Mouse (Mus musculus) embryonic facial prominence, embryonic 11.5 days (tissue): ENCODE results near the gene Prkch. TPM values are rescaled to one million over a fixed set of nuclear protein-coding genes. Genes with fewer than 3 reads are reported as not detected.
"Not testable (repeated sequence)": the region's sequence is repeated elsewhere in the genome, so short reads cannot be mapped to it uniquely, and the experiment has no call there.

Experiments used
- ATAC-seq: fragments of 200-750 bp; cut with Nextera tagmentation; replicated peaks from 2 replicates; pipeline ENCODE4 v1.8.0; 2017; ENCODE audit warnings: low read depth; ENCODE audit not compliant: insufficient number of reproducible peaks, low FRiP score, low TSS enrichment
- DNase-seq: peaks from one replicate; pipeline ENCODE4 v3.0.0-alpha.2; 2015; ENCODE audit warnings: low spot score
- H3K27ac ChIP-seq: fragments of 300-500 bp; sonication (generic); replicated peaks from 2 replicates; pipeline ENCODE4 v1.5.1; 2014; ENCODE audit warnings: mild to moderate bottlenecking, low read depth, low read length, control low read depth
- H3K27me3 ChIP-seq: fragments of 300-500 bp; sonication (generic); 2 replicates; pipeline ENCODE4 v1.6.1; 2014; ENCODE audit warnings: mild to moderate bottlenecking, low read length, moderate library complexity, mixed read lengths; ENCODE audit not compliant: control insufficient read depth, insufficient read depth
- H3K36me3 ChIP-seq: fragments of 300-500 bp; sonication (generic); replicated peaks from 2 replicates; pipeline ENCODE4 v1.6.1; 2014; ENCODE audit warnings: low read depth, mild to moderate bottlenecking, low read length, moderate library complexity, mixed read lengths; ENCODE audit not compliant: control insufficient read depth, insufficient read depth
- H3K4me1 ChIP-seq: fragments of 300-500 bp; sonication (generic); 2 replicates; pipeline ENCODE4 v1.6.1; 2014; ENCODE audit warnings: low read length, mixed read lengths; ENCODE audit not compliant: control insufficient read depth, insufficient read depth
- H3K4me2 ChIP-seq: fragments of 300-500 bp; sonication (generic); 2 replicates; pipeline ENCODE4 v1.6.1; 2014; ENCODE audit warnings: low read depth, mild to moderate bottlenecking, control low read depth, low read length, moderate library complexity
- H3K4me3 ChIP-seq: fragments of 300-500 bp; sonication (generic); 2 replicates; pipeline ENCODE4 v1.5.1; 2014; ENCODE audit warnings: low read depth, low read length, control low read depth
- H3K9ac ChIP-seq: fragments of 300-500 bp; sonication (generic); replicated peaks from 2 replicates; pipeline ENCODE4 v1.6.1; 2014; ENCODE audit warnings: mild to moderate bottlenecking, control low read depth, low read length
- H3K9me3 ChIP-seq: fragments of 300-500 bp; sonication (generic); replicated peaks from 2 replicates; pipeline ENCODE4 v1.6.1; 2016; ENCODE audit warnings: mild to moderate bottlenecking, low read length, inconsistent platforms, mixed read lengths; ENCODE audit not compliant: control insufficient read depth
- WGBS: fragments of 180-500 bp; shearing (Covaris S2); extraction: QIAGEN DNeasy Blood & Tissue Kit; methylation state at CpG from one replicate; pipeline ENCODE4 v1.1.7; 2014; 5-methylcytosine and 5-hydroxymethylcytosine counted together
- polyA plus RNA-seq: library from polyadenylated mRNA; unstranded; fragments of >200 nt; fragmentation: Nextera tagmentation; extraction: Ambion mirVana; gene quantifications from 2 replicates; pipeline ENCODE4 v1.2.1, GENCODE M21; 2014

Gene Prkch
- 11.6 TPM in 2 replicates for polyA plus RNA-seq

- H3K36me3 ChIP-seq: no peaks in the 10 kb centered on the region
- peak within 1 kb of the TSS; percentile 65 for H3K27ac ChIP-seq
- ATAC-seq: peak; percentile 91
Measured at GRCm38 (mm10) chr12:73584610-73585240, at the start of gene Prkch. Prkch (plus strand) TSS chr12:73584796.

GRCm38 (mm10) chr12:73537499-73538138 is 47.0 kb upstream of the Prkch start:
- no peak overlapping the region for H3K4me3 ChIP-seq
- H3K9me3 ChIP-seq: no peaks in the 10 kb centered on the region
- ATAC-seq: 0 out of 2 replicates have a peak, but pooled peaks have one; percentile 27
- no peaks in the 10 kb centered on the region for H3K27me3 ChIP-seq
- H3K4me1 ChIP-seq: no peaks in the 10 kb centered on the region; the same call in 1 of the 2 replicates
- no peak overlapping the region for H3K27ac ChIP-seq
- no peak overlapping the region for H3K9ac ChIP-seq
- WGBS: 26% methylated on average over 17 of the region's 17 CpGs
- no peaks in the 10 kb centered on the region for H3K36me3 ChIP-seq
- peak; percentile 47 for DNase-seq
- no peak overlapping the region for H3K4me2 ChIP-seq

More at GRCm38 (mm10) chr12:73584610-73585240, at the start of gene Prkch:
- Histone ChIP-seq H3K4me3 (peak within 1 kb of the TSS; percentile 66), H3K4me1 (no peaks in the 10 kb centered on the region; the same call in 1 of the 2 replicates), H3K9ac (peak within 1 kb of the TSS; percentile 71), H3K9me3 (no peaks in the 10 kb centered on the region), H3K4me2 (peak within 1 kb of the TSS; percentile 83), H3K27me3 (peaks cover 6% of the 10 kb centered on the region; the same call in 1 of the 2 replicates)
- peak; percentile 88 for DNase-seq
- under 1% methylated on average over 58 of the region's 61 CpGs for WGBS

- not testable (repeated sequence) for DNase-seq, H3K4me2 ChIP-seq, H3K4me3 ChIP-seq, H3K27me3 ChIP-seq, H3K9me3 ChIP-seq, H3K36me3 ChIP-seq, ATAC-seq, H3K4me1 ChIP-seq, H3K27ac ChIP-seq, H3K9ac ChIP-seq
- 47% methylated on average over 3 of the region's 3 CpGs for WGBS
Measured at GRCm38 (mm10) chr12:73538139-73538508, 46.5 kb upstream of the Prkch start.

GRCm38 (mm10) chr12:73539151-73539550 is 45.4 kb upstream of the Prkch start:
- Histone ChIP-seq H3K9me3 (no peaks in the 10 kb centered on the region), H3K4me1 (no peaks in the 10 kb centered on the region; the same call in 1 of the 2 replicates), H3K4me3 (no peak overlapping the region), H3K36me3 (no peaks in the 10 kb centered on the region), H3K27me3 (peaks cover under 1% of the 10 kb centered on the region; the same call in 1 of the 2 replicates), H3K9ac (no peak overlapping the region), H3K27ac (no peak overlapping the region), H3K4me2 (no peak overlapping the region)
- 17% methylated on average over 2 of the region's 2 CpGs for WGBS
- DNase-seq (peak; percentile 83), ATAC-seq (no peak)

- no peaks in the 10 kb centered on the region for H3K9me3 ChIP-seq
- no peak overlapping the region for H3K4me2 ChIP-seq
- H3K27me3 ChIP-seq: peaks cover 9% of the 10 kb centered on the region
- WGBS: 92% methylated on average over 2 of the region's 2 CpGs
- no peak overlapping the region for H3K27ac ChIP-seq
- ATAC-seq (no peak), DNase-seq (no peak)
- no peaks in the 10 kb centered on the region for H3K36me3 ChIP-seq
- no peaks in the 10 kb centered on the region; the same call in 1 of the 2 replicates for H3K4me1 ChIP-seq
- no peak overlapping the region for H3K4me3 ChIP-seq
- no peak overlapping the region for H3K9ac ChIP-seq
Measured at GRCm38 (mm10) chr12:73540402-73540801, 44.2 kb upstream of the Prkch start.

- Histone ChIP-seq H3K4me1 (no peaks in the 10 kb centered on the region), H3K9me3 (no peaks in the 10 kb centered on the region), H3K36me3 (no peaks in the 10 kb centered on the region), H3K27ac (no peak overlapping the region), H3K4me2 (no peak overlapping the region), H3K4me3 (no peak overlapping the region), H3K27me3 (peaks cover 21% of the 10 kb centered on the region), H3K9ac (no peak overlapping the region)
- ATAC-seq (no peak), DNase-seq (no peak)
- 76% methylated on average over 5 of the region's 5 CpGs for WGBS
Measured at GRCm38 (mm10) chr12:73543191-73543590, 41.4 kb upstream of the Prkch start.

- Histone ChIP-seq H3K4me3 (peak overlapping the region; percentile 56), H3K9me3 (no peaks in the 10 kb centered on the region), H3K27ac (no peak overlapping the region), H3K27me3 (peaks cover 23% of the 10 kb centered on the region), H3K9ac (peak overlapping the region; percentile 61), H3K4me2 (peak overlapping the region; percentile 73), H3K36me3 (no peaks in the 10 kb centered on the region), H3K4me1 (no peaks in the 10 kb centered on the region)
- DNase-seq: no peak
- no peak for ATAC-seq
- 13% methylated on average over 48 of the region's 48 CpGs for WGBS
Measured at GRCm38 (mm10) chr12:73544736-73545671, 39.6 kb upstream of the Prkch start.
